Mouse (Mus musculus) ES-E14 (cell line): Measurements from ENCODE around the gene Dzip1. TPM values are rescaled to one million over a fixed set of nuclear protein-coding genes. Genes with fewer than 3 reads are reported as not detected.

Experiments used
- DNase-seq: peaks from one replicate; pipeline ENCODE4 v3.0.0-alpha.2; 2013; ENCODE audit warnings: low read depth, low spot score
- H3K27ac ChIP-seq: 2 replicates; pipeline ENCODE4 v1.5.1; 2012; ENCODE audit warnings: low read depth, mild to moderate bottlenecking, low read length, moderate library complexity, mixed read lengths; ENCODE audit not compliant: poor library complexity, insufficient read depth, severe bottlenecking
- H3K36me3 ChIP-seq: 2 replicates; pipeline ENCODE4 v1.6.1; 2012; ENCODE audit warnings: mild to moderate bottlenecking, low read length, moderate library complexity, mixed read lengths; ENCODE audit not compliant: control insufficient read depth, poor library complexity, insufficient read depth, severe bottlenecking
- H3K4me1 ChIP-seq, 2 experiments: fragments of 150-350 bp in 1 of 2; sonication (generic) in 1 of 2; 2 replicates each; pipeline ENCODE4 v1.6.1; 2012; ENCODE audit warnings: low read length in 2 of 2, mild to moderate bottlenecking in 1 of 2, mixed read lengths in 1 of 2; ENCODE audit not compliant: control insufficient read depth in 2 of 2, insufficient read depth in 2 of 2, poor library complexity in 1 of 2
- H3K4me3 ChIP-seq, 2 experiments: fragments of 150-350 bp in 1 of 2; sonication (generic) in 1 of 2; 2 replicates each; pipeline ENCODE4 v1.5.1; 2012; ENCODE audit warnings: low read length in 2 of 2, low read depth in 1 of 2, mild to moderate bottlenecking in 1 of 2, mixed read lengths in 1 of 2; ENCODE audit not compliant: insufficient read depth in 1 of 2, poor library complexity in 1 of 2, severe bottlenecking in 1 of 2
- H3K9ac ChIP-seq: 2 replicates; pipeline ENCODE4 v1.6.1; 2012; ENCODE audit warnings: low read depth, mild to moderate bottlenecking, low read length, mixed read lengths; ENCODE audit not compliant: poor library complexity, insufficient read depth, severe bottlenecking
- H3K9me3 ChIP-seq: fragments of 150-350 bp; sonication (generic); 2 replicates; pipeline ENCODE4 v1.6.1; 2012; ENCODE audit warnings: low read depth, mild to moderate bottlenecking, low read length; ENCODE audit not compliant: control insufficient read depth, insufficient read depth
- CHD2 ChIP-seq: IDR thresholded peaks from 2 replicates; pipeline ENCODE4 v1.6.1; 2014; ENCODE audit warnings: mild to moderate bottlenecking, low read depth, low read length, inconsistent platforms
- HCFC1 ChIP-seq: IDR thresholded peaks from 2 replicates; pipeline ENCODE4 v1.6.1; 2012; ENCODE audit warnings: low read length, inconsistent platforms, borderline replicate concordance; ENCODE audit not compliant: insufficient read depth
- MAFK ChIP-seq: IDR thresholded peaks from 2 replicates; pipeline ENCODE4 v1.6.1; 2014; ENCODE audit warnings: mild to moderate bottlenecking, low read depth, low read length, inconsistent platforms; ENCODE audit not compliant: insufficient read depth
- ZC3H11A ChIP-seq: IDR thresholded peaks from 2 replicates; pipeline ENCODE4 v1.6.1; 2012; ENCODE audit warnings: low read depth, mild to moderate bottlenecking, inconsistent platforms, low read length, borderline replicate concordance
- ZNF384 ChIP-seq: IDR thresholded peaks from 2 replicates; pipeline ENCODE4 v1.6.1; 2012; ENCODE audit warnings: low read depth, low read length, inconsistent platforms
- in situ Hi-C, 2 experiments: fragments of 600-800 bp; cut with MboI; formaldehyde crosslinking; loops; one replicate each; pipeline ENCODE4 v1.15.1; 2025; ENCODE audit warnings: low sequenced_read_pairs in 2 of 2, inconsistent platforms in 1 of 2; ENCODE audit not compliant: unreplicated experiment in 2 of 2
- total RNA-seq: library from RNA; depleted of rRNA; stranded (reverse); fragments of 300-350 nt; gene quantifications from 2 replicates; pipeline ENCODE4 v1.2.3, GENCODE M21; 2012

Dzip1 gene
- total RNA-seq, 1 experiment = 6.8 TPM

DNA sequence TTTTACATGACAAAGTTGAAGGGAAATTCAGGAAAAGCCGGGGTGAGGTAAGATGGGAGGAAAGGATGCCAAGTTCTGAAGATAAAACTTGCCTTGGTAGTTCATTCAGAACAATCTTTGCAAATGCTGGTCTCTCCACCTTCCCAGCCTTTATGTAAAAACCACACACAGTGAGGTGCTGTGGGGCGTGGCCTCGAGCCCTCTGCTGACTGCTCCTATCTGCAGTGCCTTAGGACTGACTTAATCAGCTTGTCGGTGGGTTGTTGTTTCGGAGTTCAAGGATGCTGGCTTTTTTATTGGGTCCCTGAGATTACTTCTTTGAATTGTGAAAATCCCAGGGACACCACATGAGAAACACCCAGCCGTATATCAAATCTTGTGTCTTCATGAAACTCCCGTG, 63.0 kb downstream of the Dzip1 start:
- TF ChIP-seq HCFC1 (no peak), CHD2 (no peak), ZC3H11A (no peak), ZNF384 (no peak), MAFK (no peak)
- DNase-seq = no peak
- Histone ChIP-seq H3K4me3 (no peak overlapping the region), H3K36me3 (no peaks in the 10 kb centered on the region), H3K9ac (no peak overlapping the region), H3K27ac (no peak overlapping the region), H3K4me1 (0 out of 4 replicates have a peak, but pooled peaks cover 0 to under 1% of the 10 kb centered on the region in 2 experiments), H3K9me3 (no peaks in the 10 kb centered on the region)
- in situ Hi-C loops = no loop called here

DNA sequence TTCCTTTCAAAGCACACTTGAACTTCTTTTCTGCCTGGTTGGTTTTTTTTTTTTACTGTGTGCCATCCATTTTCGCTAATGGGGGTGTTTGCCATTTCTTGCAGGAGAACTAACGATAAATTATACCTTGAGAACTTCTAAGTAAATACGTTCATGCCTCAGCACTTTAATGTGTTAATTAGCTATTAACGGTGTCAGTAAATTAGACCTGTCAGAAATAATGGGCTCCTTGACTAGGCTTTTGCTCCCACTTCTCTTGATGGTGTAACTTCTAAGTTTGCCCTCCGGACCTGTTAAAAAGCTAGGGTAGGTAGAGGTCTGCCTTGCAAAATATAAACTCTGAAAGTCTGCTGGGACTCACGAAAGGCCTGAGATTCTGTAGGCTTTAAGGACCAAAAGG, 66.9 kb downstream of the Dzip1 start:
- Histone ChIP-seq H3K4me3 (no peak overlapping the region), H3K27ac (no peak overlapping the region), H3K4me1 (no peaks in the 10 kb centered on the region; a peak in 1 of 4 replicates), H3K9me3 (no peaks in the 10 kb centered on the region), H3K36me3 (no peaks in the 10 kb centered on the region), H3K9ac (no peak overlapping the region)
- no peak for TF ChIP-seq CHD2
- TF ChIP-seq ZNF384 = no peak
- TF ChIP-seq MAFK = no peak
- TF ChIP-seq ZC3H11A = no peak
- no peak for TF ChIP-seq HCFC1
- in situ Hi-C loops = no loop called here
- DNase-seq = no peak

DNA sequence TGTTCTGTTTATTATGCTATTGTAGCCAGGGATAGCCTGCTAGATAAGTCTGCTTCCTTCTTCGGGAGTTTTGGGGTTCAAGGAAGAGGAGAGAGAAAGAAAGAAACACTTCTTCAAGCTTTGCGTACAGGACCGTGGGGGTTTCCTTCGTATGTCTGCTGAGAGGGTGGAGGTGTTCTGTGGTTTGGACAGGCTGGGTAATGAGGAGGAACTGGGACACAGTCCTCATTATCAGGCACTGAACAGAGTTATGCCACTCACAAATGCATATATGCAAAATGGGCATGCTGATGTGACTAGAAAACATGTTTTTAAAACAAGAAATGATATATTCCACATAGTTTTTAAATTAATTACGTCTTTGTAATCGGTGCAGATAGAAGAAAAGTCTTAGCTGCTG, 68.7 kb downstream of the Dzip1 start:
- no peak for DNase-seq
- in situ Hi-C loops = no loop called here
- H3K4me3 ChIP-seq = no peak overlapping the region
- H3K9me3 ChIP-seq = no peaks in the 10 kb centered on the region
- TF ChIP-seq CHD2 = no peak
- no peak for TF ChIP-seq ZC3H11A
- TF ChIP-seq HCFC1 = no peak
- no peak for TF ChIP-seq ZNF384
- no peak for TF ChIP-seq MAFK
- H3K27ac ChIP-seq = no peak overlapping the region
- H3K4me1 ChIP-seq = no peaks in the 10 kb centered on the region; a peak in 1 of 4 replicates
- no peak overlapping the region for H3K9ac ChIP-seq
- no peaks in the 10 kb centered on the region for H3K36me3 ChIP-seq

DNA sequence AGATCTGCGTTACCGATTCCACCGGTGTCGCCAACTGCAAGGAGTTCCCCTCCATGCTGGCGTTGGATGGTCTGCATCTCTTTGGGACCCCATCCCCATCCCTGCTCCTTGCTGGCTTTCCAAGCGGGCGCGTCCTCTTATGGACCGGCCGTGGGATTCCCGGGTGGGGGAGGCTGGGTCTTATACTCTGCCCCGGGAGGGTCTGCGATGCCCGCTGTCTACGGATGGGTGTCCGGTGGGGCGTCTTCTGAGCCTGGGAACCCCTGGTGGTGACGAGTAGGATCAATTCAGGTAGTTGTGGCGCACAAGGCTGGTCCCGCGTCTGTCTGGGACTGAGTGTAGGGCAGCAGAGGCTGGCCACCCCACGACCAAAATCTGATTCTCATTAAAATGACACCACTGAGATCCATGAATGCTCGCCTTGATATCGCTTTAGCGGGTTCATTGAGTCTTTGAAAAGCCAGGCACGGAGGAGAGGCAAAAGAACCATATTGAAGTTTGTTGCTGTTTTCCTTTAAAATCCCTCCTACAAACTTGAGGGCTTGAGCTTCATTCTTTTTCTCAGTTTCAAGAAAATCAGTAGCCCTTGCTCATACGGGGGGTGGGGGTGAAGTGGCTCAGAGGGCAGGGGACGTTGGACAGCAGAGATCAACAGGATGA, 70.0 kb downstream of the Dzip1 start:
- in situ Hi-C loops = no loop called here
- no peak for DNase-seq
- TF ChIP-seq ZNF384 = no peak
- TF ChIP-seq ZC3H11A = no peak
- no peak for TF ChIP-seq CHD2
- TF ChIP-seq MAFK = no peak
- TF ChIP-seq HCFC1 = no peak
- no peaks in the 10 kb centered on the region for H3K36me3 ChIP-seq
- peak overlapping the region; percentile 64 to 66 for H3K4me3 ChIP-seq
- no peak overlapping the region for H3K27ac ChIP-seq
- no peaks in the 10 kb centered on the region; a peak in 1 of 4 replicates for H3K4me1 ChIP-seq
- H3K9ac ChIP-seq = peak overlapping the region; percentile 57
- H3K9me3 ChIP-seq = no peaks in the 10 kb centered on the region
